Mouse (Mus musculus): ENCODE measurements around the gene Srsf6.

DNA sequence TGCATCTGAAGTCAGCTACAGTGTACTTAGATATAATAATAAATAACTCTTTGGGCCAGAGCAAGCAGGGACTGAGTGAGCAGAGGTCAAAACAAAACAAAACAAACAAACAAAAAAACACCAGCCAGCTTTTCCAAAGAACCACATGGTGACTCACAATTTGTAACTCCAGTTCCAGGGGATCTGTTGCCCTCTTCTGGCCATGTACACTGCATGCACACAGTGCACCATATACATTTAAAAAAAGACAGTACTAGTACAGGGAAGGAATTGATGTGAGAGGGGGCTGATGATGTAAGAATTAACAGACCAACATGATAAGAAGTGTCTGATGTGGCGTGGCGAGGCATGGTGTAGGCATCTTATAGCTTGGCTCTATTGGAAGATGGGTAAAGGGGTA is 25.5 kb downstream of the Srsf6 start:
- TF ChIP-seq CTCF (IDR thresholded peaks at IDR 0.05) (peak; percentile 29; the same call in 1 of the 2 replicates), POLR2A (IDR thresholded peaks at IDR 0.05; ENCODE audit: insufficient read depth, low read depth, low read length) (no peak), EP300 (IDR thresholded peaks at IDR 0.05; ENCODE audit: insufficient read depth, low read depth, low read length) (no peak)
